Mouse (Mus musculus): ENCODE data around the gene Cnn1. TPM values are rescaled to one million over a fixed set of nuclear protein-coding genes. Genes with fewer than 3 reads are reported as not detected.

The Cnn1 gene
- polyA plus RNA-seq (2015; fragmentation: Nextera tagmentation; extraction: Ambion mirVana), result 0.65 and 0.96 TPM in 2 replicates

DNA sequence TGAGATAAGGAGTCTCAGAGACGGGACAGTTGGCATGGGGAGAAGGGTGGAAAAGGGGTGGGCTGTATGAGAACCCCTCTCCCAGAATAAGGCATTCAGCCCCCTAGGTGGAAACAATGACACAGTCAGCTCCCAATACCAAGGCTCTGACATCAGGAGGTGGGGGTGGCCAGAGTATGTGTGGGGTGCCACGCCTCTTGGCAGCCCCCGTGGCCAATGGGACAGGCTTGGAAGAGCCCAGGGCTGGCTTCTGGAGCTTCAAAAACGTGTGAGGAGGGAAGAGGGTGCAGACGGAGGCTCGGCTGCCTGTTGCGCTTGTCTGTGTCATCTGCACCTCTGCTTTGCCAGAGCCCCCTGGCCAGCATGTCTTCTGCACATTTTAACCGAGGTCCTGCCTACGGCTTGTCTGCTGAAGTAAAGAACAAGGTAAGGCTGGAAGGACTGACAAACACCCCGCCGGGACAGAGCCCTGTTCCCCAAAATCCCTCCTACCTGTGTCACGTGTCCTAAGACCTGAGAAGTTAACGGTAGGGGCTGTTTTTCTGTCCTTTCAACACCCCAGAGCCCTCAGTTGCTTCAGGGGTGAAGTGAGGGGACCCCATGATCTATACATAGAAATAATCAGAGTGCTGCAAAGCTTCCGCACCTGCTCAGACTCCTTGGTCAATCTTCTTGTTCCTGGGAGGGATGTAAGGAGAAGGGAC lies at the start of gene Cnn1:
Gene Cnn1, plus strand, starts transcription at position 224 of the 704 bp plus-strand sequence.

DNA sequence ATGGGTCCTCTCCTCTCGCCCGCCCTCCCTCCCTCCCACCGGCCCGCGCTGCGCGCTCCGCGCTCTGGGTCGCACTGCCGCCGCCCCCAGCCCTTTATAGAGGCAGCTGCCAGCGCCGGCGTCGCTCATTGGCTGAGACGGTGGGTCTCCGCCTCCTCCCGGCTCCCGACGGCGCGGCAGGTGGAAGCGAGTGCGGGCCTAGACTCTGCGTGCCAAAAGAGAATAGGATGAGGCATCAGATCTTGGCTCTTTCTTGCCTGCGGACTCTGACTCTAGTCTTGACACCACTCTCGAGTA lies 47.1 kb upstream of the Cnn1 start, which contains the start of gene Elavl3:
Gene Elavl3, minus strand, starts transcription at position 66 of the 297 bp plus-strand sequence.

DNA sequence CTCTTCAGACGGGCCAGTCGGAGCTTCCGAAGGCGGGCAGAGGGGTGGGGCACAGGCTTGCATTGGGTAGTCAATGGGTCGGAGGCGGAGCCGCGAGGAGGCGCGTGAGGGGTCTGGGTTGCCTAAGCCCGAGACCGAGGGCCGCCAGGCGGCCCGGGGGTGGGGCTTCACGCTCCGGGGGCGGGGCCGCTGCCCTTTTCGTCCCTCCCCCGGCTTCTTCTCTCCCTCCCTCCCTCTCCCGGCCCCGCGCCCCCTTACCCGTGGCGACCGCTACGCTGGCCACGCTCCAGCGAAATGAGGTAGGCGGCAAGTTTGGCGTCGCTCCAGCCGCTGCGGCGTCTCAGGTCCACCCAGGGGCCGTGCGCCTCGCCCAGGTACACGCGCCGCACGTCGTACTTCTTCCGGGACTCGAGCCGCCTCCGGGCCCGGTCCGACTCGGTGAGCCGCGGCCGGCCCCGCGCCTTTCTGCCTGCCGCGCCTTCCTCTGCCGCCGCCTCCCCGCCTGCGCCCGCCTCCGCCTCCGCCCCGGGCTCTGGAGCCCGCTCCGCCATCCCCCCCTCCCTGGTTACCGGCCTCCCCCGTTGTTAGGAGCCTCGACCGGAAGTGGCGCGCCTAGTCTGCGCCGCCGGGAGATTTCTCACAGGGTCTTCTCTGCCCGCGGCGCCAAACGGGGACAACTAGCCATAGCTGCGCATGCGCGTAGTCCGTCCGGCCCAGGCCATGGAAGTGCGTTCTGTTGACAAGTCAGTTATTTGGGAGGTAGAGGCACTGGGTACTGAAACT lies 28.0 kb upstream of the Cnn1 start, which contains the start of the genes Gm49318 and Zfp653:
Gene Gm49318, minus strand, starts transcription at position 469 of the 783 bp plus-strand sequence.
Gene Zfp653, minus strand, starts transcription at position 586 of the 783 bp plus-strand sequence.

DNA sequence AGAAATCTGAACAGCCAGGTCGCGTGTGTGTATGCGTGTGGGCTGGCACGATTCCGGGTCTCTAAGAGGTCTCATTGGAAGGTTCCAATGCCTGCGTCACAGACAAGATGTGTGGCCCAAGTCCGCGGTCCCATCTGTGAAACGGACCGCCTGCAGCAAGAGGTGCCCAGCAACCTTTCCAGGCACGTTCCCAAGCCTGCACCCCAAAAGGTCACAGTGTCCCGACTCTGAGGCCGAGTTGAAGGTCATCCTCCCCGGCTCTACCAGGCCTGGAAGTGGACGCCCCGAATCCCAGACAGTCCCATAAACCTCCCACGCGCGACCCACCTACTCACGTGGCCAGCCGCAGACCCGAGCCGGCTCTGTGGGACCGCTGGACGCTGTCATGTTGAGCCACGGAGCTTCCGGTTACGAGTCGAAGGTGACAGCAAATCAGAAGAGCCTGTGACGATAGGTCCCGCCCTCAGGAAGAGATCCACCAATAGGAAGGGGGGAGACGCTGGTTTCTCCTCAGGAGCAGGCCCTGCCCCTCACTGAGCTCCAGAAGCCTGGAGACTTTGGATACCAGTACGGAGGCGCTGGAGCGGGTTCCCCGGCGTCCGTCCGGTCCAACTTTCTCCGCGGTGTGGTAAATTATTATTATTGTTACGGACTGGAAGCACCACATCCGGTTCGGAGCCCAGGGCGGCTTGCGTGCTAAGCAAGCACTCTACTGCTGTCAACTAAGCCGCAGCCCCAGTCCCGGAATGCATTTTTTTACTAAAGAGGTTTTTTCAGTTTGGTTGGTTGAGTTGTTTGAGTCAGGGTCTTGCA lies 13.8 kb upstream of the Cnn1 start, which contains the start of gene Ecsit:
Gene Ecsit, minus strand, starts transcription at position 417 of the 813 bp plus-strand sequence.

DNA sequence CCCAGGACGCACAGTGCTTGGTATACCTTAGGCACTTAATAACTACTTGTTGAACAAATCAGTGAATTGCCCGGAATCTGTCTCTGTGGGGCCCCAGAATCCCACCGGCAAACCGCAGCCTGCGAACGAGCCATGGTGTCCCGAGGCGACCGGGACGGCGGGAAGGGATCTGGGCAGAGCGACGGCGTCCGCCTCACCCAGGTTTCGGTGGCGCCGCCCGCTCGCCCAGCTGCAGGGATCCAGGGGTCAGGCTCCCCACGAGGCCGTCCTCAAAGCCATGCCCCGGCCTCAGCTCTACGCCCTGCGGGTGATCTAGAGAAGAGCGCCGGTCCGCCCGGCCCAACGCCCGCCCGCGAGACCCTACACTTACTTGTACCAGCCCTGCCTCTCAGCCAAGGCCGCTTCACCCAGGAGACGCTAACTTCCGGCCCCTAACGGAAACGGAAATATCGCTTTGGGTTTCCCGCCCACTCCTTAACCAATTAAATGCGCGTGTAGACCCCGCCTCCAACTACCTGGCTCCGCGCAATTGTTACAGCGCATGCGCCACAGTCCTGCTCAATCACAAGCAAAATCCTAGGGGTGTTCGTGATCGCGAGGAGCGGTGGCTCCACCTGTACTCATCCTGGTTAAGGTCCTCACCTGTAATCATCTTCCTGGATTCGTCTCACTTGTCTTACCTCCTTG lies 17.9 kb downstream of the Cnn1 start, which contains the start of gene Elof1:
Gene Elof1, minus strand, starts transcription at position 433 of the 687 bp plus-strand sequence.

DNA sequence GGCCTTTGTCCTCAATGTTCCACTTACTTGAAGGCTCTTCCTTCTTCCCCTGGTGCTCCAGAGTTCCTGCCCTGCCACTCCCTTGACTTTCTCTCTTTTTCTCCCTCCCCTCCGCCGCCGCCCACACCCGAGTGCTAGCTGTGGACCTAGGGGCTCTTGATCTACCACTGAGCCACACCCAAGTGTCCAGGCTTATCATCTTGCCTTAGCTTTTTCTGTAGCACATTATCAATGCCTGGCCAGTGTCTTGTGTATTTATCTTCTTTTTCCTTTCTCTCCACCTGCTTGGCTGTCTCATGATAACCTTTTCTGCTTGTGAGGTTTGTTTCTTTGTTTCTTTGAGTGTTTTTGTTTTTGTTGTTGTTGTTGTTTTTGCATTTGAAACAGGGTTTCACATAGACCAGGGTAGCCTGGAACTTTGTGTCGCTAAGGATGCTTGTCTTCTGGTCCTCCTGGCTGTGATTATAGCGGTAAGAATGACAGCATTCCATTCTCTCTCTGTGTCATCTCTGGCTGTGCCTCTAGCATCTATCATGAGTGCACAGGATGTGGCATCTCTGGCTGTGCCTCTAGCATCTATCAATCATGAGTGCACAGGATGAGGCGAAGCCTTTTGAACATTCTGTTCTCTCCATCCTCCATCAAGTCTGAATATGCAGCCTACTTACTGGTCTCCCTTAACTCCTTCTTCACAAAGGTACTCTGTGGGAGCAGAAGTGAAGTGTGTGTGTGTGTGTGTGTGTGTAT lies 36.8 kb downstream of the Cnn1 start, which contains the start of gene Acp5:
Gene Acp5, minus strand, starts transcription at position 68 of the 747 bp plus-strand sequence.

DNA sequence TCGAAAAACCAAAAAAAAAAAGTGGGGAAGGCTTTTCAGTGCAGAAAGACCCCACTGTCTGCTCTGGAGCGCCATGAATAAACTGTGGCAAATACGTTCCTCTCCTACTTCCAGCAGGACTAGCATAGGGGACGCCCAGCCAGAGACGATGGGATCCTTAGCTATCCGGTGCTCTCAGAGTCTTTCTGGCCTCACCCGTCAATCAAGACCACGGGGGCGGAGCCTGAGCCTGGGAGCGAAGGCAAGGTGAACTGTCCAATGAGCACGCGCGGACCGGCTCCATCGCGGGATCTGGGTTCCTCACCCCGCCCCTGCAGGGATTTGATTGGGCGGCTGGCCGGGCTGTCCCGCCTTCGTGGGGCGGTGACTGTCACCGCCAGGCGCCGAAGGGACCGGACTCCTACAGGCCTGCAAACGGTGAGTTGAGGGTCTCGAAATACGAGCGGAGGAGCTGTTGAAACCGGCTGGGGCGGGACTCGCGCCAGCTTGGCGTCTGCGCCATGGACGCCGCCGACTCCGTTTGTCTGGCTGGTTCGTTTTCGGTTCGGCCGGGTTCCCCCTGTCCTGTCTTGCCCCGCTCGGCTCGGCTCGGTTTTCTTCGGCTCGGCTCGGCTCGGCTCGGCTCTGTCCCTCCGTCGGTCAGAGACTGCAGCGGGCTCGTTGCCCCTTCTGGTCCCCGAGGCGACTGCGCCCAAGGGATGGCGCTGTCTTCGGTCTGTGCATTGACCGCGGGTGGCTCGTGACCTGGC lies 57.7 kb downstream of the Cnn1 start, which contains the start of gene Pigyl:
Gene Pigyl, plus strand, starts transcription at position 350 of the 749 bp plus-strand sequence.

Small RNA genes within 50 kb of the gene (microRNA-seq; reads per million reads assigned to microRNA genes)
- gene Mir7084, result 0.87 reads per million

Other genes with a start within 250 kb of the Cnn1 start
- 13.8 and 14.4 TPM in 2 replicates for gene Dock6, start 246.6 kb upstream of the Cnn1 start, polyA plus RNA-seq (2015; fragmentation: Nextera tagmentation; extraction: Ambion mirVana)
- gene Rab3d, start 181.0 kb upstream of the Cnn1 start, polyA plus RNA-seq (2015; fragmentation: Nextera tagmentation; extraction: Ambion mirVana), result 20.0 and 20.9 TPM in 2 replicates
- 4.5 and 6.7 TPM in 2 replicates for gene Ccdc159, start 171.7 kb upstream of the Cnn1 start, polyA plus RNA-seq (2015; fragmentation: Nextera tagmentation; extraction: Ambion mirVana)
- 65.2 and 67.6 TPM in 2 replicates for gene Tmem205, start 171.7 kb upstream of the Cnn1 start, polyA plus RNA-seq (2015; fragmentation: Nextera tagmentation; extraction: Ambion mirVana)
- gene Plppr2, start 162.2 kb upstream of the Cnn1 start, polyA plus RNA-seq (2015; fragmentation: Nextera tagmentation; extraction: Ambion mirVana), result 103 and 112 TPM in 2 replicates
- gene Swsap1, start 143.5 kb upstream of the Cnn1 start, polyA plus RNA-seq (2015; fragmentation: Nextera tagmentation; extraction: Ambion mirVana), result 7.8 and 8.5 TPM in 2 replicates
- gene Epor, start 135.7 kb upstream of the Cnn1 start, polyA plus RNA-seq (2015; fragmentation: Nextera tagmentation; extraction: Ambion mirVana), result 1.4 and 1.6 TPM in 2 replicates
- 2.9 and 3.0 TPM in 2 replicates for gene Rgl3, start 109.8 kb upstream of the Cnn1 start, polyA plus RNA-seq (2015; fragmentation: Nextera tagmentation; extraction: Ambion mirVana)
- gene Ccdc151, start 96.6 kb upstream of the Cnn1 start, polyA plus RNA-seq (2015; fragmentation: Nextera tagmentation; extraction: Ambion mirVana), result 3.5 and 4.1 TPM in 2 replicates
- 70.2 and 80.7 TPM in 2 replicates for gene Prkcsh, start 96.4 kb upstream of the Cnn1 start, polyA plus RNA-seq (2015; fragmentation: Nextera tagmentation; extraction: Ambion mirVana)
- 66.7 and 78.4 TPM in 2 replicates for gene Elavl3, start 47.2 kb upstream of the Cnn1 start, polyA plus RNA-seq (2015; fragmentation: Nextera tagmentation; extraction: Ambion mirVana)
- gene Gm49318, start 28.0 kb upstream of the Cnn1 start, polyA plus RNA-seq (2015; fragmentation: Nextera tagmentation; extraction: Ambion mirVana), result not detected in 2 replicates
- gene Zfp653, start 27.8 kb upstream of the Cnn1 start, polyA plus RNA-seq (2015; fragmentation: Nextera tagmentation; extraction: Ambion mirVana), result 12.5 and 14.7 TPM in 2 replicates
- gene Ecsit, start 13.8 kb upstream of the Cnn1 start, polyA plus RNA-seq (2015; fragmentation: Nextera tagmentation; extraction: Ambion mirVana), result 61.0 and 63.4 TPM in 2 replicates
- gene Elof1, start 18.0 kb downstream of the Cnn1 start, polyA plus RNA-seq (2015; fragmentation: Nextera tagmentation; extraction: Ambion mirVana), result 187 and 193 TPM in 2 replicates
- gene Acp5, start 36.5 kb downstream of the Cnn1 start, polyA plus RNA-seq (2015; fragmentation: Nextera tagmentation; extraction: Ambion mirVana), result 4.5 and 13.7 TPM in 2 replicates
- gene Pigyl, start 57.6 kb downstream of the Cnn1 start, polyA plus RNA-seq (2015; fragmentation: Nextera tagmentation; extraction: Ambion mirVana), result 109 and 121 TPM in 2 replicates
- gene Zfp872, start 88.9 kb downstream of the Cnn1 start, polyA plus RNA-seq (2015; fragmentation: Nextera tagmentation; extraction: Ambion mirVana), result 0.27 and 0.32 TPM in 2 replicates
- 9.5 and 12.0 TPM in 2 replicates for gene Zfp809, start 126.5 kb downstream of the Cnn1 start, polyA plus RNA-seq (2015; fragmentation: Nextera tagmentation; extraction: Ambion mirVana)
- gene Zfp599, start 160.7 kb downstream of the Cnn1 start, polyA plus RNA-seq (2015; fragmentation: Nextera tagmentation; extraction: Ambion mirVana), result 4.3 and 4.8 TPM in 2 replicates
- 17.0 and 21.7 TPM in 2 replicates for gene Zfp810, start 208.4 kb downstream of the Cnn1 start, polyA plus RNA-seq (2015; fragmentation: Nextera tagmentation; extraction: Ambion mirVana)